Mouse (Mus musculus) C3H10T1/2 (cell line): Measurements from ENCODE around the gene Parp8. TPM values are rescaled to one million over a fixed set of nuclear protein-coding genes. Genes with fewer than 3 reads are reported as not detected.

Experiments used
- polyA plus RNA-seq, 2 experiments: library from polyadenylated mRNA; unstranded; fragments of >200 nt; fragmentation: generic; extraction: Trizol; gene quantifications; one replicate each; pipeline ENCODE4 v1.2.1; 2012; ENCODE audit warnings: missing spikeins in 2 of 2

The Parp8 gene
- polyA plus RNA-seq, result 1 to 10 TPM in 1 of 2 experiments, under 1 TPM in 1; 0.73 to 9.2 TPM

GRCm38 (mm10) chr13:117025226-117026067 lies at the start of gene Parp8:
Gene Parp8, minus strand, starts transcription at chr13:117025537.

Other genes with a start within 250 kb of the Parp8 start
- gene Emb, start 183.0 kb upstream of the Parp8 start, polyA plus RNA-seq, result 10 to 100 TPM in 1 of 2 experiments, 1 to 10 TPM in 1; 1.1 to 13.6 TPM
- under 1 TPM; 0.02 to 0.06 TPM for gene Gm17509, start 195.5 kb upstream of the Parp8 start, polyA plus RNA-seq